Comparison of ENCODE assay signal across 10 mouse cellular contexts in genomic region chr2:30684461-30684860, GRCm38 (mm10).
DNase-seq lines count a peak whose midpoint lies in the region; ATAC-seq lines count a peak whose summit lies in the region.
"Had no signal": no experiment of that assay in that cellular context is flagged by ENCODE, and none has a peak within 500 bp of the region (broad histone marks: within the 10 kb centered on the region; RNA-seq: fewer than 3 reads in every experiment).

No protein-coding gene starts in this region.

- peaks cover 29% of the 10 kb centered on the region for H3K4me1 ChIP-seq in heart, embryonic 16.5 days (ENCODE audit: control insufficient read depth, insufficient read depth, low read length)
- peaks cover 51% of the 10 kb centered on the region for H3K4me1 ChIP-seq in lung, embryonic 15.5 days
- H3K4me1 ChIP-seq in embryonic facial prominence, embryonic 15.5 days, result peaks cover 41% of the 10 kb centered on the region
- H3K4me1 ChIP-seq in midbrain, embryonic 15.5 days, result peaks cover 37% of the 10 kb centered on the region

- no peak overlapping the region for H3K4me3 ChIP-seq in heart, embryonic 16.5 days (ENCODE audit: low read length)
- no peak overlapping the region for H3K4me3 ChIP-seq in lung, embryonic 15.5 days
- no peak overlapping the region for H3K4me3 ChIP-seq in embryonic facial prominence, embryonic 15.5 days (replicated peaks)
- no peak overlapping the region for H3K4me3 ChIP-seq in midbrain, embryonic 15.5 days
- H3K4me3 ChIP-seq: forebrain, embryonic 12.5 days had no signal

- 90% methylated on average over 6 of the region's 6 CpGs for WGBS in heart, embryonic 16.5 days
- 91% methylated on average over 6 of the region's 6 CpGs for WGBS in lung, embryonic 15.5 days
- 91% methylated on average over 6 of the region's 6 CpGs for WGBS in embryonic facial prominence, embryonic 15.5 days
- WGBS in midbrain, embryonic 15.5 days, result 89% methylated on average over 6 of the region's 6 CpGs

- H3K27me3 ChIP-seq in heart, embryonic 16.5 days (ENCODE audit: control insufficient read depth, insufficient read depth, low read length), result no peaks in the 10 kb centered on the region
- no peaks in the 10 kb centered on the region for H3K27me3 ChIP-seq in lung, embryonic 15.5 days
- no peaks in the 10 kb centered on the region for H3K27me3 ChIP-seq in embryonic facial prominence, embryonic 15.5 days
- no peaks in the 10 kb centered on the region for H3K27me3 ChIP-seq in midbrain, embryonic 15.5 days (replicated peaks)
- H3K27me3 ChIP-seq: forebrain, embryonic 12.5 days had no signal

- no peak overlapping the region for H3K4me2 ChIP-seq in heart, embryonic 16.5 days (ENCODE audit: low read depth, low read length)
- H3K4me2 ChIP-seq in lung, embryonic 15.5 days, result no peak overlapping the region
- H3K4me2 ChIP-seq in embryonic facial prominence, embryonic 15.5 days (replicated peaks), result no peak overlapping the region
- no peak overlapping the region for H3K4me2 ChIP-seq in midbrain, embryonic 15.5 days
- H3K4me2 ChIP-seq: forebrain, embryonic 12.5 days had no signal

- no peak for ATAC-seq in heart, embryonic 16.5 days (replicated peaks; ENCODE audit: extremely low read depth, insufficient read depth, low FRiP score)
- ATAC-seq in lung, embryonic 15.5 days (ENCODE audit: borderline replicate concordance, extremely low read depth, low FRiP score, low TSS enrichment), result no peak
- ATAC-seq in embryonic facial prominence, embryonic 15.5 days (ENCODE audit: insufficient number of reproducible peaks, low FRiP score, low TSS enrichment, low read depth), result no peak
- ATAC-seq in midbrain, embryonic 15.5 days (replicated peaks), result no peak

- peaks cover 8% of the 10 kb centered on the region for H3K9me3 ChIP-seq in heart, embryonic 16.5 days (replicated peaks; ENCODE audit: control insufficient read depth, low read length)
- H3K9me3 ChIP-seq in lung, embryonic 15.5 days, result peaks cover 4% of the 10 kb centered on the region; the same call in 1 of the 2 replicates
- peaks cover 6% of the 10 kb centered on the region; the same call in 1 of the 2 replicates for H3K9me3 ChIP-seq in embryonic facial prominence, embryonic 15.5 days (replicated peaks)
- peaks cover 5% of the 10 kb centered on the region; the same call in 1 of the 2 replicates for H3K9me3 ChIP-seq in midbrain, embryonic 15.5 days

- peak overlapping the region; percentile 85 for H3K27ac ChIP-seq in heart, embryonic 16.5 days (ENCODE audit: low read length)
- H3K27ac ChIP-seq in lung, embryonic 15.5 days, result peak overlapping the region; percentile 91
- peak overlapping the region; percentile 84 for H3K27ac ChIP-seq in embryonic facial prominence, embryonic 15.5 days (replicated peaks)
- peak overlapping the region; percentile 78 for H3K27ac ChIP-seq in midbrain, embryonic 15.5 days

- H3K36me3 ChIP-seq in heart, embryonic 16.5 days (ENCODE audit: control insufficient read depth, insufficient read depth), result no peaks in the 10 kb centered on the region
- no peaks in the 10 kb centered on the region for H3K36me3 ChIP-seq in lung, embryonic 15.5 days
- H3K36me3 ChIP-seq in embryonic facial prominence, embryonic 15.5 days, result no peaks in the 10 kb centered on the region
- no peaks in the 10 kb centered on the region for H3K36me3 ChIP-seq in midbrain, embryonic 15.5 days (replicated peaks)
- H3K36me3 ChIP-seq: forebrain, embryonic 12.5 days had no signal

- no peak for DNase-seq in heart, postnatal 36 days
- DNase-seq in lung, postnatal 14 days, result no peak
- DNase-seq in adrenal gland, postnatal 4 days (ENCODE audit: low spot score in 2 of 2), result no peak
- DNase-seq: cerebellum, postnatal 25 days; right cerebral cortex, postnatal 14 days had no signal

- intact Hi-C loops in heart, postnatal 36 days (cut with DNase I), result no loop called here

- H3K9ac ChIP-seq in heart, embryonic 16.5 days (ENCODE audit: low read length), result peak overlapping the region; percentile 47; the same call in 1 of the 2 replicates
- no peak overlapping the region for H3K9ac ChIP-seq in lung, embryonic 15.5 days
- H3K9ac ChIP-seq in embryonic facial prominence, embryonic 15.5 days, result no peak overlapping the region
- no peak overlapping the region for H3K9ac ChIP-seq in midbrain, embryonic 15.5 days
- H3K9ac ChIP-seq: forebrain, embryonic 12.5 days had no signal
